Mouse (Mus musculus): ENCODE data around the gene Gabrr3. TPM values are rescaled to one million over a fixed set of nuclear protein-coding genes. Genes with fewer than 3 reads are reported as not detected.
"Not testable (repeated sequence)": the region's sequence is repeated elsewhere in the genome, so short reads cannot be mapped to it uniquely, and the experiment has no call there.

The Gabrr3 gene
- polyA plus RNA-seq, 1 experiment from 2014 or later, result not detected

- Histone ChIP-seq H3K4me1 (ENCODE audit: control insufficient read depth, insufficient read depth, low read length) (no peaks in the 10 kb centered on the region), H3K4me2 (replicated peaks; ENCODE audit: low read depth, low read length) (no peak overlapping the region), H3K27ac (ENCODE audit: low read length) (no peak overlapping the region), H3K27me3 (ENCODE audit: control insufficient read depth, insufficient read depth, low read length) (no peaks in the 10 kb centered on the region), H3K4me3 (ENCODE audit: low read depth, low read length) (no peak overlapping the region), H3K9ac (replicated peaks; ENCODE audit: low read depth, low read length) (no peak overlapping the region), H3K9me3 (ENCODE audit: control insufficient read depth, low read depth, low read length) (no peaks in the 10 kb centered on the region), H3K36me3 (ENCODE audit: control insufficient read depth, insufficient read depth, low read length) (no peaks in the 10 kb centered on the region)
- ATAC-seq (ENCODE audit: insufficient number of reproducible peaks, insufficient read depth, low FRiP score, low read depth), result no peak
These were observed 42.0 kb downstream of the Gabrr3 start for GRCm38 (mm10) chr16:59449092-59449491.

GRCm38 (mm10) chr16:59451813-59452212 lies 44.7 kb downstream of the Gabrr3 start:
- H3K27me3 ChIP-seq (ENCODE audit: control insufficient read depth, insufficient read depth, low read length), result no peaks in the 10 kb centered on the region
- 88% methylated on average over 5 of the region's 5 CpGs for WGBS
- no peak for ATAC-seq (ENCODE audit: insufficient number of reproducible peaks, insufficient read depth, low FRiP score, low read depth)

GRCm38 (mm10) chr16:59459259-59459861 lies 52.2 kb downstream of the Gabrr3 start:
- 80% methylated on average over 5 of the region's 5 CpGs for WGBS
- H3K27ac ChIP-seq (ENCODE audit: low read length); H3K27me3 ChIP-seq (ENCODE audit: control insufficient read depth, insufficient read depth, low read length); H3K4me1 ChIP-seq (ENCODE audit: control insufficient read depth, insufficient read depth, low read length); H3K9me3 ChIP-seq (ENCODE audit: control insufficient read depth, low read depth, low read length); ATAC-seq (ENCODE audit: insufficient number of reproducible peaks, insufficient read depth, low FRiP score, low read depth); H3K9ac ChIP-seq (replicated peaks; ENCODE audit: low read depth, low read length); H3K4me2 ChIP-seq (replicated peaks; ENCODE audit: low read depth, low read length); H3K4me3 ChIP-seq (ENCODE audit: low read depth, low read length); H3K36me3 ChIP-seq (ENCODE audit: control insufficient read depth, insufficient read depth, low read length): not testable (repeated sequence)

More at GRCm38 (mm10) chr16:59451813-59452212, 44.7 kb downstream of the Gabrr3 start:
- H3K4me3 ChIP-seq (ENCODE audit: low read depth, low read length), result no peak overlapping the region
- no peaks in the 10 kb centered on the region for H3K4me1 ChIP-seq (ENCODE audit: control insufficient read depth, insufficient read depth, low read length)
- H3K4me2 ChIP-seq (replicated peaks; ENCODE audit: low read depth, low read length), result no peak overlapping the region
- H3K36me3 ChIP-seq (ENCODE audit: control insufficient read depth, insufficient read depth, low read length), result no peaks in the 10 kb centered on the region
- H3K27ac ChIP-seq (ENCODE audit: low read length), result no peak overlapping the region
- H3K9me3 ChIP-seq (ENCODE audit: control insufficient read depth, low read depth, low read length), result no peaks in the 10 kb centered on the region
- H3K9ac ChIP-seq (replicated peaks; ENCODE audit: low read depth, low read length), result no peak overlapping the region

GRCm38 (mm10) chr16:59463567-59463966 lies 56.4 kb downstream of the Gabrr3 start:
- Histone ChIP-seq H3K36me3 (ENCODE audit: control insufficient read depth, insufficient read depth, low read length) (no peaks in the 10 kb centered on the region), H3K9me3 (ENCODE audit: control insufficient read depth, low read depth, low read length) (no peaks in the 10 kb centered on the region), H3K9ac (replicated peaks; ENCODE audit: low read depth, low read length) (no peak overlapping the region), H3K4me1 (ENCODE audit: control insufficient read depth, insufficient read depth, low read length) (no peaks in the 10 kb centered on the region), H3K4me2 (replicated peaks; ENCODE audit: low read depth, low read length) (no peak overlapping the region), H3K4me3 (ENCODE audit: low read depth, low read length) (no peak overlapping the region), H3K27ac (ENCODE audit: low read length) (no peak overlapping the region), H3K27me3 (ENCODE audit: control insufficient read depth, insufficient read depth, low read length) (no peaks in the 10 kb centered on the region)
- ATAC-seq (ENCODE audit: insufficient number of reproducible peaks, insufficient read depth, low FRiP score, low read depth), result no peak
- WGBS, result 79% methylated on average over 4 of the region's 4 CpGs

- no peaks in the 10 kb centered on the region for H3K27me3 ChIP-seq (ENCODE audit: control insufficient read depth, insufficient read depth, low read length)
- ATAC-seq (ENCODE audit: insufficient number of reproducible peaks, insufficient read depth, low FRiP score, low read depth), result no peak
- no peaks in the 10 kb centered on the region for H3K4me1 ChIP-seq (ENCODE audit: control insufficient read depth, insufficient read depth, low read length)
- H3K9me3 ChIP-seq (ENCODE audit: control insufficient read depth, low read depth, low read length), result no peaks in the 10 kb centered on the region
- WGBS, result 78% methylated on average over 6 of the region's 6 CpGs
- H3K4me2 ChIP-seq (replicated peaks; ENCODE audit: low read depth, low read length), result no peak overlapping the region
- no peaks in the 10 kb centered on the region for H3K36me3 ChIP-seq (ENCODE audit: control insufficient read depth, insufficient read depth, low read length)
- H3K9ac ChIP-seq (replicated peaks; ENCODE audit: low read depth, low read length), result no peak overlapping the region
- H3K27ac ChIP-seq (ENCODE audit: low read length), result no peak overlapping the region
- no peak overlapping the region for H3K4me3 ChIP-seq (ENCODE audit: low read depth, low read length)
These were observed 56.8 kb downstream of the Gabrr3 start for GRCm38 (mm10) chr16:59463973-59464372.

GRCm38 (mm10) chr16:59469846-59470245 lies 62.7 kb downstream of the Gabrr3 start:
- H3K27me3 ChIP-seq (ENCODE audit: control insufficient read depth, insufficient read depth, low read length), result no peaks in the 10 kb centered on the region
- WGBS, result 79% methylated on average over 1 of the region's 1 CpGs
- no peak for ATAC-seq (ENCODE audit: insufficient number of reproducible peaks, insufficient read depth, low FRiP score, low read depth)
- no peaks in the 10 kb centered on the region for H3K9me3 ChIP-seq (ENCODE audit: control insufficient read depth, low read depth, low read length)
- H3K9ac ChIP-seq (replicated peaks; ENCODE audit: low read depth, low read length), result no peak overlapping the region
- H3K27ac ChIP-seq (ENCODE audit: low read length), result no peak overlapping the region
- no peak overlapping the region for H3K4me3 ChIP-seq (ENCODE audit: low read depth, low read length)
- no peak overlapping the region for H3K4me2 ChIP-seq (replicated peaks; ENCODE audit: low read depth, low read length)
- H3K4me1 ChIP-seq (ENCODE audit: control insufficient read depth, insufficient read depth, low read length), result no peaks in the 10 kb centered on the region
- no peaks in the 10 kb centered on the region for H3K36me3 ChIP-seq (ENCODE audit: control insufficient read depth, insufficient read depth, low read length)

GRCm38 (mm10) chr16:59471637-59472278 lies 64.6 kb downstream of the Gabrr3 start, which contains the start of gene Riox2:
Riox2 (plus strand) TSS chr16:59471775.
- Histone ChIP-seq H3K36me3 (ENCODE audit: control insufficient read depth, insufficient read depth, low read length) (0 out of 2 replicates have a peak, but pooled peaks cover 4% of the 10 kb centered on the region), H3K9ac (replicated peaks; ENCODE audit: low read depth, low read length) (peak within 1 kb of the TSS; percentile 34), H3K4me3 (ENCODE audit: low read depth, low read length) (peak within 1 kb of the TSS; percentile 52), H3K4me1 (ENCODE audit: control insufficient read depth, insufficient read depth, low read length) (no peaks in the 10 kb centered on the region), H3K27me3 (ENCODE audit: control insufficient read depth, insufficient read depth, low read length) (no peaks in the 10 kb centered on the region), H3K9me3 (ENCODE audit: control insufficient read depth, low read depth, low read length) (no peaks in the 10 kb centered on the region), H3K27ac (ENCODE audit: low read length) (no peak within 1 kb of the TSS), H3K4me2 (replicated peaks; ENCODE audit: low read depth, low read length) (peak within 1 kb of the TSS; percentile 50)
- 2% methylated on average over 56 of the region's 56 CpGs for WGBS
- ATAC-seq (ENCODE audit: insufficient number of reproducible peaks, insufficient read depth, low FRiP score, low read depth), result peak; percentile 90

- peak overlapping the region; percentile 50 for H3K4me2 ChIP-seq (replicated peaks; ENCODE audit: low read depth, low read length)
- no peaks in the 10 kb centered on the region for H3K9me3 ChIP-seq (ENCODE audit: control insufficient read depth, low read depth, low read length)
- 0 out of 2 replicates have a peak overlapping the region, but pooled peaks have one; percentile 34 for H3K9ac ChIP-seq (replicated peaks; ENCODE audit: low read depth, low read length)
- no peaks in the 10 kb centered on the region for H3K4me1 ChIP-seq (ENCODE audit: control insufficient read depth, insufficient read depth, low read length)
- H3K4me3 ChIP-seq (ENCODE audit: low read depth, low read length), result peak overlapping the region; percentile 52
- peaks cover 4% of the 10 kb centered on the region; the same call in 1 of the 2 replicates for H3K36me3 ChIP-seq (ENCODE audit: control insufficient read depth, insufficient read depth, low read length)
- no peak for ATAC-seq (ENCODE audit: insufficient number of reproducible peaks, insufficient read depth, low FRiP score, low read depth)
- H3K27ac ChIP-seq (ENCODE audit: low read length), result no peak overlapping the region
- WGBS, result 39% methylated on average over 6 of the region's 6 CpGs
- no peaks in the 10 kb centered on the region for H3K27me3 ChIP-seq (ENCODE audit: control insufficient read depth, insufficient read depth, low read length)
These were observed 65.4 kb downstream of the Gabrr3 start for GRCm38 (mm10) chr16:59472546-59472945.
